In genomic region chr1:118649933-118650770, GRCm38 (mm10) we compare ENCODE assay signal across 10 mouse cellular contexts. TPM values are rescaled to one million over a fixed set of nuclear protein-coding genes. Genes with fewer than 3 reads are reported as not detected.
DNase-seq lines count a peak whose midpoint lies in the region; ATAC-seq lines count a peak whose summit lies in the region.
"Had no signal": no experiment of that assay in that cellular context is flagged by ENCODE, and none has a peak within 500 bp of the region (broad histone marks: within the 10 kb centered on the region; RNA-seq: fewer than 3 reads in every experiment).

No protein-coding gene starts in this region.

- no peak overlapping the region for H3K4me2 ChIP-seq in hindbrain, embryonic 15.5 days
- H3K4me2 ChIP-seq in hindbrain, embryonic 16.5 days (ENCODE audit: low read length): no peak overlapping the region

- H3K27me3 ChIP-seq in hindbrain, embryonic 15.5 days: no peaks in the 10 kb centered on the region
- no peaks in the 10 kb centered on the region for H3K27me3 ChIP-seq in hindbrain, embryonic 16.5 days (replicated peaks; ENCODE audit: control insufficient read depth, insufficient read depth, low read length)

- peak; percentile 59; the same call in 1 of the 2 replicates for ATAC-seq in hindbrain, embryonic 15.5 days (ENCODE audit: low FRiP score, low read depth)
- no peak; the same call in 1 of the 2 replicates for ATAC-seq in hindbrain, embryonic 16.5 days

- 66% methylated on average over 9 of the region's 9 CpGs for WGBS in hindbrain, embryonic 15.5 days
- 68% methylated on average over 9 of the region's 9 CpGs for WGBS in hindbrain, embryonic 16.5 days

- no peak overlapping the region for H3K27ac ChIP-seq in hindbrain, embryonic 15.5 days (replicated peaks)
- H3K27ac ChIP-seq in hindbrain, embryonic 16.5 days (ENCODE audit: low read depth, low read length): no peak overlapping the region

- H3K9ac ChIP-seq in hindbrain, embryonic 15.5 days: no peak overlapping the region
- H3K9ac ChIP-seq in hindbrain, embryonic 16.5 days (ENCODE audit: low read depth, low read length): no peak overlapping the region

- 0 out of 2 replicates have a peak, but pooled peaks cover 9% of the 10 kb centered on the region for H3K4me1 ChIP-seq in hindbrain, embryonic 15.5 days (replicated peaks)
- no peaks in the 10 kb centered on the region for H3K4me1 ChIP-seq in hindbrain, embryonic 16.5 days (ENCODE audit: control insufficient read depth, insufficient read depth, low read depth, low read length)

- no peaks in the 10 kb centered on the region for H3K36me3 ChIP-seq in hindbrain, embryonic 15.5 days
- no peaks in the 10 kb centered on the region for H3K36me3 ChIP-seq in hindbrain, embryonic 16.5 days (ENCODE audit: control insufficient read depth, insufficient read depth, low read length)

- no peak overlapping the region for H3K4me3 ChIP-seq in hindbrain, embryonic 15.5 days
- no peak overlapping the region for H3K4me3 ChIP-seq in hindbrain, embryonic 16.5 days (ENCODE audit: low read length)

- peak; percentile 53 for DNase-seq in NIH3T3 (ENCODE audit: low read depth)
- DNase-seq in kidney, adult 11 months: peak; percentile 42
- DNase-seq in lung, postnatal 10 days: peak; percentile 47
- no peak for DNase-seq in heart, adult 8-10 months (ENCODE audit: low spot score)
- DNase-seq in layer of hippocampus, adult 8-10 months (ENCODE audit: low spot score in 2 of 2): no peak
- no peak for DNase-seq in right cerebral cortex, adult 18-20 months
- DNase-seq: right cerebral cortex, postnatal 14 days had no signal

- H3K9me3 ChIP-seq in hindbrain, embryonic 15.5 days: no peaks in the 10 kb centered on the region
- no peaks in the 10 kb centered on the region for H3K9me3 ChIP-seq in hindbrain, embryonic 16.5 days (ENCODE audit: control insufficient read depth, low read length)

RNA-seq across cellular contexts. Expression of gene Tfcp2l1, which starts 22.4 kb away (rescaled TPM):
- polyA plus RNA-seq in hindbrain, embryonic 15.5 days (2015; fragmentation: Nextera tagmentation; extraction: Ambion mirVana): 0.41 and 0.75 TPM in 2 replicates
- polyA plus RNA-seq in hindbrain, embryonic 16.5 days (2015; fragmentation: Nextera tagmentation; extraction: Ambion mirVana): 0.59 and 0.61 TPM in 2 replicates
- under 1 TPM; 0.35 to 0.69 (median 0.42) TPM for total RNA-seq in heart, adult 8-10 months (2022)
- total RNA-seq in layer of hippocampus, adult 8-10 months (2022): 1 to 10 TPM; 1.9 to 5.5 (median 3.9) TPM
- total RNA-seq: MEL had no signal

Comparison
In these comparisons a context has a peak if more than half of its experiments do, and no peak if none do; other contexts are left out.
1. DNase-seq: peak in NIH3T3 (single experiment), kidney, adult 11 months (single experiment) and lung, postnatal 10 days (single experiment); none in heart, adult 8-10 months (single experiment), layer of hippocampus, adult 8-10 months (0 of 2) and right cerebral cortex, adult 18-20 months (single experiment).